Mouse (Mus musculus) testis, adult 2 months (tissue): Measurements from ENCODE around the gene Dzip1. TPM values are rescaled to one million over a fixed set of nuclear protein-coding genes. Genes with fewer than 3 reads are reported as not detected.

Experiments
- H3K27ac ChIP-seq: fragments of 200-500 bp; 2 replicates; pipeline ENCODE4 v1.5.1; 2012; ENCODE audit warnings: low read depth, low read length; ENCODE audit not compliant: control insufficient read depth, insufficient read depth
- H3K27me3 ChIP-seq: fragments of 200-500 bp; 2 replicates; pipeline ENCODE4 v1.6.1; 2012; ENCODE audit warnings: mild to moderate bottlenecking, low read length, moderate library complexity; ENCODE audit not compliant: control insufficient read depth, insufficient read depth
- H3K36me3 ChIP-seq: fragments of 200-500 bp; 2 replicates; pipeline ENCODE4 v1.6.1; 2012; ENCODE audit warnings: mild to moderate bottlenecking, low read length; ENCODE audit not compliant: control insufficient read depth, insufficient read depth
- H3K4me1 ChIP-seq: fragments of 200-500 bp; 2 replicates; pipeline ENCODE4 v1.6.1; 2012; ENCODE audit warnings: low read length; ENCODE audit not compliant: control insufficient read depth, insufficient read depth
- H3K4me3 ChIP-seq: fragments of 200-500 bp; 2 replicates; pipeline ENCODE4 v1.5.1; 2012; ENCODE audit warnings: low read depth, mild to moderate bottlenecking, low read length, moderate library complexity, mixed read lengths; ENCODE audit not compliant: control insufficient read depth
- CTCF ChIP-seq: fragments of 200-500 bp; IDR thresholded peaks from 2 replicates; pipeline ENCODE4 v1.5.1; 2012; ENCODE audit warnings: low read depth, mild to moderate bottlenecking, inconsistent platforms, low read length, moderate library complexity; ENCODE audit not compliant: control insufficient read depth, insufficient read depth, insufficient replicate concordance
- POLR2A ChIP-seq: fragments of 200-500 bp; IDR thresholded peaks from 2 replicates; pipeline ENCODE4 v1.6.1; 2012; ENCODE audit warnings: low read depth, mild to moderate bottlenecking, inconsistent platforms, low read length, moderate library complexity; ENCODE audit not compliant: control insufficient read depth
- polyA plus RNA-seq: library from polyadenylated mRNA; depleted of rRNA; stranded (reverse); fragments of >200 nt; gene quantifications from 2 replicates; pipeline ENCODE4 v1.2.3, GENCODE M21; 2012

Dzip1 gene
- polyA plus RNA-seq, 1 experiment, result 82.4 TPM

DNA sequence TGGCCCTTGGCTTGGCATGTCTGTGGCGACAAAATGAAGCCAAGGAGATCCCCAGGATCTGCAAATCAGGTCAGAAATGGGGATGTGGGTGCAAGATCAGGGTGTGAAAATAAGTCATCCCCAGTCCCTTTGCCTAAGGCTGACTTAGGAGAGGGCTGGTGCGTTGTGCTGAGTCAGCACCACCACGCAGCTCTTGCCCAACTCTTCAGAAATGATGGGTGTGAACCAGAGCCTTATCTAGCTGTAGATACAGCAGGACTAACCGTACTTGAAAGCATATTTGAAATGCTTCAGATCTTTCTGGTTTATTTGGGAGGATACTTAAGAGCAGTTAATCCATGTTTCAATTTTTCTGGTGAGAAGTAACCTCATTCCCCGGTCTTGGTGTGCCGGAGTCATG, 55.5 kb downstream of the Dzip1 start:
- no peak overlapping the region for H3K27ac ChIP-seq

GRCm38 (mm10) chr14:118868102-118868724, 57.0 kb downstream of the Dzip1 start:
- Histone ChIP-seq H3K27me3 (no peaks in the 10 kb centered on the region), H3K4me1 (no peaks in the 10 kb centered on the region; the same call in none of the 2 replicates), H3K36me3 (no peaks in the 10 kb centered on the region), H3K27ac (no peak overlapping the region), H3K4me3 (no peak overlapping the region)
- TF ChIP-seq CTCF (no peak), POLR2A (no peak)

More for the DNA sequence above, 55.5 kb downstream of the Dzip1 start:
- Histone ChIP-seq H3K4me1 (no peaks in the 10 kb centered on the region; the same call in none of the 2 replicates), H3K36me3 (no peaks in the 10 kb centered on the region), H3K27me3 (no peaks in the 10 kb centered on the region), H3K4me3 (no peak overlapping the region)
- TF ChIP-seq CTCF, result no peak
- no peak for TF ChIP-seq POLR2A

GRCm38 (mm10) chr14:118867366-118867765, 57.9 kb downstream of the Dzip1 start:
- no peak for TF ChIP-seq CTCF
- TF ChIP-seq POLR2A, result no peak

GRCm38 (mm10) chr14:118866014-118866811, 59.0 kb downstream of the Dzip1 start:
- Histone ChIP-seq H3K27me3 (no peaks in the 10 kb centered on the region), H3K4me3 (no peak overlapping the region), H3K27ac (no peak overlapping the region), H3K36me3 (no peaks in the 10 kb centered on the region), H3K4me1 (no peaks in the 10 kb centered on the region; the same call in none of the 2 replicates)
- TF ChIP-seq CTCF (no peak), POLR2A (no peak)

More at GRCm38 (mm10) chr14:118867366-118867765, 57.9 kb downstream of the Dzip1 start:
- no peaks in the 10 kb centered on the region; the same call in none of the 2 replicates for H3K4me1 ChIP-seq
- no peaks in the 10 kb centered on the region for H3K36me3 ChIP-seq
- H3K27me3 ChIP-seq, result no peaks in the 10 kb centered on the region
- H3K4me3 ChIP-seq, result no peak overlapping the region
- H3K27ac ChIP-seq, result no peak overlapping the region

DNA sequence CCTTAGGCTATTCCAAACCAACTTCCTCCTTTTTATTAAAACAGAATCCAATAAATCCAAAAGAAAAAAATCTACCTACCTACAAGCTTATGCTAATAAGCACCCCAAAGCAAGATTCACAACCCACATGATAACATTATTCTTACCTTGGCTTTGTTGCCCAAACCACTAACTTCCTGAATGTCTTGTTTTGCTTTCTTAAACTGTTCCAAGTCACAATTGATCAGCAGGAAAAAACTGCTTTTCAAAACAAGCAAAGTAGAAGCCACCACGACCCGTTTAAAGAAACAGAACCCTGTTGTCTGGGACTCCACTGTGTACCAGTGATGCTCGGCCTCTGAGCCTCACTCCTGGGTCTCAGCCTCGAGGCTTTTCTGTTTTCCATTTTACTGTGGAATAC, 60.4 kb downstream of the Dzip1 start:
- no peaks in the 10 kb centered on the region; the same call in 1 of the 2 replicates for H3K4me1 ChIP-seq
- no peak overlapping the region for H3K4me3 ChIP-seq
- H3K36me3 ChIP-seq, result no peaks in the 10 kb centered on the region
- H3K27ac ChIP-seq, result no peak overlapping the region
- no peaks in the 10 kb centered on the region for H3K27me3 ChIP-seq
- TF ChIP-seq CTCF (no peak), POLR2A (no peak)

DNA sequence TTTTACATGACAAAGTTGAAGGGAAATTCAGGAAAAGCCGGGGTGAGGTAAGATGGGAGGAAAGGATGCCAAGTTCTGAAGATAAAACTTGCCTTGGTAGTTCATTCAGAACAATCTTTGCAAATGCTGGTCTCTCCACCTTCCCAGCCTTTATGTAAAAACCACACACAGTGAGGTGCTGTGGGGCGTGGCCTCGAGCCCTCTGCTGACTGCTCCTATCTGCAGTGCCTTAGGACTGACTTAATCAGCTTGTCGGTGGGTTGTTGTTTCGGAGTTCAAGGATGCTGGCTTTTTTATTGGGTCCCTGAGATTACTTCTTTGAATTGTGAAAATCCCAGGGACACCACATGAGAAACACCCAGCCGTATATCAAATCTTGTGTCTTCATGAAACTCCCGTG, 63.0 kb downstream of the Dzip1 start:
- Histone ChIP-seq H3K4me1 (no peaks in the 10 kb centered on the region), H3K36me3 (no peaks in the 10 kb centered on the region), H3K27me3 (no peaks in the 10 kb centered on the region), H3K4me3 (no peak overlapping the region), H3K27ac (no peak overlapping the region)
- TF ChIP-seq CTCF (no peak), POLR2A (no peak)

DNA sequence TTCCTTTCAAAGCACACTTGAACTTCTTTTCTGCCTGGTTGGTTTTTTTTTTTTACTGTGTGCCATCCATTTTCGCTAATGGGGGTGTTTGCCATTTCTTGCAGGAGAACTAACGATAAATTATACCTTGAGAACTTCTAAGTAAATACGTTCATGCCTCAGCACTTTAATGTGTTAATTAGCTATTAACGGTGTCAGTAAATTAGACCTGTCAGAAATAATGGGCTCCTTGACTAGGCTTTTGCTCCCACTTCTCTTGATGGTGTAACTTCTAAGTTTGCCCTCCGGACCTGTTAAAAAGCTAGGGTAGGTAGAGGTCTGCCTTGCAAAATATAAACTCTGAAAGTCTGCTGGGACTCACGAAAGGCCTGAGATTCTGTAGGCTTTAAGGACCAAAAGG, 66.9 kb downstream of the Dzip1 start:
- Histone ChIP-seq H3K4me1 (peaks cover 9% of the 10 kb centered on the region), H3K36me3 (no peaks in the 10 kb centered on the region), H3K4me3 (no peak overlapping the region), H3K27me3 (no peaks in the 10 kb centered on the region), H3K27ac (no peak overlapping the region)
- TF ChIP-seq POLR2A (no peak), CTCF (no peak)

DNA sequence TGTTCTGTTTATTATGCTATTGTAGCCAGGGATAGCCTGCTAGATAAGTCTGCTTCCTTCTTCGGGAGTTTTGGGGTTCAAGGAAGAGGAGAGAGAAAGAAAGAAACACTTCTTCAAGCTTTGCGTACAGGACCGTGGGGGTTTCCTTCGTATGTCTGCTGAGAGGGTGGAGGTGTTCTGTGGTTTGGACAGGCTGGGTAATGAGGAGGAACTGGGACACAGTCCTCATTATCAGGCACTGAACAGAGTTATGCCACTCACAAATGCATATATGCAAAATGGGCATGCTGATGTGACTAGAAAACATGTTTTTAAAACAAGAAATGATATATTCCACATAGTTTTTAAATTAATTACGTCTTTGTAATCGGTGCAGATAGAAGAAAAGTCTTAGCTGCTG, 68.7 kb downstream of the Dzip1 start:
- no peak overlapping the region for H3K27ac ChIP-seq

More for the DNA sequence above, 68.7 kb downstream of the Dzip1 start:
- TF ChIP-seq CTCF (no peak), POLR2A (no peak)
- H3K4me1 ChIP-seq, result peaks cover 9% of the 10 kb centered on the region
- no peak overlapping the region for H3K4me3 ChIP-seq
- H3K36me3 ChIP-seq, result no peaks in the 10 kb centered on the region
- no peaks in the 10 kb centered on the region for H3K27me3 ChIP-seq
